Mouse (Mus musculus) cerebellum, postnatal 14 days (tissue): Measurements from ENCODE around the gene Pmf1.
"Not testable (repeated sequence)": the region's sequence is repeated elsewhere in the genome, so short reads cannot be mapped to it uniquely, and the experiment has no call there.

Experiments used
- DNase-seq, 2 experiments: peaks; one replicate each; pipeline ENCODE4 v3.0.0; 2021; ENCODE audit warnings: mixed read lengths in 2 of 2

Pmf1 gene

DNA sequence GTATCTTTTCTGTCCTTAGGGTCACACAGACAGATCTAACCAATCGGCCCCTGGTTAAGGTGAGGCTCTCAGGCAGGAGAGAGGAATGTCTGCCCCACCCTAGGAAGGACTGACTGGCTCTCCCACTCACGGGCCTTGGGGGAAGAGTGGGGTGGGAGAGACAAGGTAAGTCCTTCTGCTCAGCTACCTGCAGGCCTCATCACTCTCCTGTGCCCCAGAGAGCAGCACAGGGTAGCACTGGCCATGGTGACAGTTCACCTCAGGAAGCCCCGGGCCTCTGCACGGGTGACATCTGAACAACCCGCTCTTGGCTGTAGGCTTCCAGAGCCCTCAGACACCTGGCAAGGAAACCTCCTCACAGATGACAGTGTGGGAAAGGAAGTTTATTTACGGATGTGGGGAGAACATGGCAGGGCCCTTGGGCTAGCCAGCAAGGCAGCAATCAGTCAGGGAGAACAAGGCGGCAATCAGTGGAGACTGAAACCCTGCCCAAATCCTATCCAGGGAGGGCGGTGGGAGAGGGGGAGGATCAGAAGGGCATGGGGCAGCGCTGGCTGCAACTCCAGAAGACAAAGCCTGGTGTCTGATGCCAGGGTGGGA lies 16.3 kb downstream of the Pmf1 start:
- DNase-seq, result peak; percentile 42 to 57

DNA sequence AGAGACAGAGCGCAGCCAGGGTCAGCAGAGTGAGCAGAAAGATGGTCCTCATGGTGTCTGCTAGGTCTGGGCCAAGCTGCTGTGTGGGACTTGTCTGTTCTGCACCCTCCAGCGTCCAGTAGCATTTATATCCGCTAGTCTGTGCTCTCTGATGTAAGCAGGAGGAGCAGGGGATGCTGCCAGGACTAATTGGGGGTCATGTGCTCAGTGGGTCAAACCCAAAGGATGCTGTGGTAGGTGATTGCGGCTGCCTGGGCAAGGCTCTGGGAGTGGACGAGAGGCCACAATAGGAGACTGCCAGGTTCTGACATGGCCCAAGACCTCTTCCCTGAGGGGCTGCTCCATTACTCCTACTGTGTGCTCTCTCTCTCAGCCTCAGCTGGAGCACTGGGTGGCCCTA lies 25.8 kb downstream of the Pmf1 start, which contains the start of gene Bglap:
TSS of gene Bglap (minus strand) at position 101 of the 400 bp plus-strand sequence.
- no peak for DNase-seq

DNA sequence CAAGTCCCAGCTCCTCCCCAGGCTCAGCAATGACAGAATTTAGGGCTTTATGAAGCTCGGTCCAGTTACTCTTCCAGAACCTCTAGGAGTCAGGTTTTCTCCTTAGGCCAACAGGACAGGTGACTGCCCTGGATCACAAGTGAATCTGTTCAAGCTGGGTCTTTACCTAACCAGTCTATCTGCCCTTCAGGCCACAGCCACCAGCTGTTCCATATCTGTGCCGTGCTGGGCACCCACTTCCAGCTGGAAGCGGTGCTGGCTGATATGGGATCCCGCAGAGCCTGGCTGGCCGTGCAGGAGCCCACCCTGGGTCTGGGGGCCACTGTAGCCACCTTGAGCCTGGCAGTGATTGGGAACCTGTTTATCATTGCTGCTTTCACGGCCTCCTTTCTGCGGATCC lies 27.7 kb downstream of the Pmf1 start:
- not testable (repeated sequence) for DNase-seq

DNA sequence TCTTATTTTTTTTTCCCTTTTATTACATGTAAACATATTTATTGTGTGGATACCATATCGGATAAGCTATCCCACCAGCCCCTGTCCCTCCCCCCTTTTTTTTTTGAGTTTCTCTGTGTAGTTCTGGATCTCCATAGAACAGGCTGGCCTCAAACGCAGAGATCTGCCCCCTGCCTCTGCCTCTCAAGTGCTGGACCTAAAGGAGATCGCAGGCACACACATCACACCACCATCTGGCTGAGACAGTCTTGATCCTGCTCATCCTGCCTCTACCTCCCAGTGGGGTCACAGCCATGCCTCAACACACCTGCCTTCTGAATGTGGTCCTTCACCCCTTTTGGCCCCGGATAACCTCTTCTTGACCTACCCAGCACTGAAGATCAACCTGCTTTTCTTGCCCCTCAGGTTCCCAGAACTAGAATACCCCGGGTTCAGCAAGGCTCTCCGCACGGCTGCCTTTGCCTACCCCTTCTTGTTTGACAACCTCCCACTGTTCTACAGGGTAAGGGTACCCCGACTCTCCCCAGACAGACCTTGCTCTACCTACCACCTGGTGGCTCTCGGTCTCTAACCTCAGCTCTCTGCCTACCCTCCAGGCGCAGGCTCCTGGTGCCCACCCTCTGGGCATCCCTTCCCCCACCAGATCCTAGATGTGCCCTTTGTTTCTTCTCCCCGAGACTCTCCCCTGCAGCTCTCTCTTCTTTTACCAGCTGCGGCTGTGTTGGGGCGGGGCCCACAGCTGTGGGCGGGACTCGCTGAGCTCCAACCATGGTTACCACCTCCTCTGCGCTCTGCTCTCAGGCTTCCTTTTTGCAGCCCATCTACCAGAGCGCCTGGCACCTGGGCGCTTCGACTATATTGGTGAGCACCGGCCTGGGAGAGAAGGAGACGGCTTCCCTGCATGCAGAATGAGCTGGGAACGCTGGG lies 28.5 kb downstream of the Pmf1 start:
- DNase-seq, result not testable (repeated sequence)

DNA sequence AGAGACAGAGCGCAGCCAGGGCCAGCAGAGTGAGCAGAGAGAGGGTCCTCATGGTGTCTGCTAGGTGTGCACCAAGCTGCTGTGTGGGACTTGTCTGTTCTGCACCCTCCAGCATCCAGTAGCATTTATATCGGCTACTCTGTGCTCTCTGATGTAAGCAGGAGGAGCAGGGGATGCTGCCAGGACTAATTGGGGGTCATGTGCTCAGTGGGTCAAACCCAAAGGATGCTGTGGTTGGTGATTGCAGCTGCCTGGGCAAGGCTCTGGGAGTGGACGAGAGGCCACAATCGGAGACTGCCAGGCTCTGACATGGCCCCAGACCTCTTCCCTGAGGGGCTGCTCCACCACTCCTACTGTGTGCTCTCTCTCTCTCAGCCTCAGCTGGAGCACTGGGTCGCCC lies 31.5 kb downstream of the Pmf1 start, which contains the start of gene Bglap2:
TSS of gene Bglap2 (minus strand) at position 101 of the 400 bp plus-strand sequence.
- DNase-seq, result not testable (repeated sequence)

DNA sequence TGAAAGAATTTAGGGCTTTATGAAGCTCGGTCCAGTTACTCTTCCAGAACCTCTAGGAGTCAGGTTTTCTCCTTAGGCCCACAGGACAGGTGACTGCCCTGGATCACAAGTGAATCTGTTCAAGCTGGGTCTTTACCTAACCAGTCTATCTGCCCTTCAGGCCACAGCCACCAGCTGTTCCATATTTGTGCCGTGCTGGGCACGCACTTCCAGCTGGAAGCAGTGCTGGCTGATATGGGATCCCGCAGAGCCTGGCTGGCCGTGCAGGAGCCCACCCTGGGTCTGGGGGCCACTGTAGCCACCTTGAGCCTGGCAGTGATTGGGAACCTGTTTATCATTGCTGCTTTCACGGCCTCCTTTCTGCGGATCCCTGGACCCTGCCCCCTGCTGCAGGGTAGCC lies 33.5 kb downstream of the Pmf1 start:
- DNase-seq, result not testable (repeated sequence)

DNA sequence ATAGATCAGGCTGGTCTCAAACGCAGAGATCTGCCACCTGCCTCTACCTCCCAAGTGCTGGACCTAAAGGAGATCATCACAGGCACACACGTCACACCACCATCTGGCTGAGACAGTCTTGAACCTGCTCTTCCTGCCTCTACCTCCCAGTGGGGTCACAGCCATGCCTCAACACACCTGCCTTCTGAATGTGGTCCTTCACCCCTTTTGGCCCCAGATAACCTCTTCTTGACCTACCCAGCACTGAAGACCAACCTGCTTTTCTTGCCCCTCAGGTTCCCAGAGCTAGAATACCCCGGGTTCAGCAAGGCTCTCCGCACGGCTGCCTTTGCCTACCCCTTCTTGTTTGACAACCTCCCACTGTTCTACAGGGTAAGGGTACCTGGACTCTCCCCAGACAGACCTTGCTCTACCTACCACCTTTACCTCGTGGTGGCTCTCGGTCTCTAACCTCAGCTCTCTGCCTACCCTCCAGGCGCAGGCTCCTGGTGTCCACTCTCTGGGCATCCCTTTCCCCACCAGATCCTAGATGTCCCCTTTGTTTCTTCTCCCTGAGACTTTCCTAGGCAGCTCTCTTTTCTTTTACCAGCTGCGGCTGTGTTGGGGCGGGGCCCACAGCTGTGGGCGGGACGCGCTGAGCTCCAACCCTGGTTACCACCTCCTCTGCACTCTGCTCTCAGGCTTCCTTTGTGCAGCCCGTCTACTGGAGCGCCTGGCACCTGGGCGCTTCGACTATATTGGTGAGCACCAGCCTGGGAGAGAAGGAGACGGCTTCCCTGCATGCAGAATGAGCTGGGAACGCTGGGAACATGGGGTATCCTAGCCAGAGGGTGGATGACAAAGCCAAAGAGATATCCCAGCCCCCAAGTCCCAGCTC lies 34.1 kb downstream of the Pmf1 start:
- DNase-seq, result not testable (repeated sequence)

DNA sequence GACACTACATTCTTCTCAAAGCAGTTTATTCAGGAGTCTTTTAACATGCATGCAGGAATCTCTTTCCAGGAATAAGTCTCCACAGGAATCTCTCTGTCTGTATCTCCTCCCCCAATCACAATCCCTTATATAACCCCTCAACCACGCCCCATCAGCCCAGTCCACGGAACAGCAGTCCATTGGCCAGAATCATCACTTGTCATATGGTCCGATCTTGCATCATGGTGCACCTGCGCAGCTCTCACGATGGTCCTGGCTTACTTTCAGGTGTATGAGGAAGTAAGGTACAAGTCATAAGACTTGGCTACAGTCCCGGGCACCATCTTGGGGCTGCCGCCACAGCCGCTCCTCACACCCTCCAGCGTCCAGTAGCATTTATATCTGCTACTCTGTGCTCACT lies 37.5 kb downstream of the Pmf1 start, which contains the start of gene Bglap3:
TSS of gene Bglap3 (minus strand) at position 101 of the 400 bp plus-strand sequence.
- DNase-seq, result not testable (repeated sequence)

DNA sequence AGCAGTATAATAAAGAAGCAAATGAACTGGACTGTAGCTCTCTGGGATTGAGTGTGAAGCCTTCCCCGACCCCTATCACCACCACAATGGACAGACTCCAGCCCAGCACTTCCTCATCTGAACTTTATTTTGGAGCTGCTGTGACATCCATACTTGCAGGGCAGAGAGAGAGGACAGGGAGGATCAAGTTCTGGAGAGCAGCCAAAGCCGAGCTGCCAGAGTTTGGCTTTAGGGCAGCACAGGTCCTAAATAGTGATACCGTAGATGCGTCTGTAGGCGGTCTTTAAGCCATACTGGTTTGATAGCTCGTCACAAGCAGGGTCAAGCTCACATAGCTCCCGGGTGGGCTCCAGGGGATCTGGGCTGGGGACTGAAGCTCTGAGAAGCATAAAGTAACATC lies 41.6 kb downstream of the Pmf1 start:
- DNase-seq, result peak in 1 of 2 experiments; percentile 20

DNA sequence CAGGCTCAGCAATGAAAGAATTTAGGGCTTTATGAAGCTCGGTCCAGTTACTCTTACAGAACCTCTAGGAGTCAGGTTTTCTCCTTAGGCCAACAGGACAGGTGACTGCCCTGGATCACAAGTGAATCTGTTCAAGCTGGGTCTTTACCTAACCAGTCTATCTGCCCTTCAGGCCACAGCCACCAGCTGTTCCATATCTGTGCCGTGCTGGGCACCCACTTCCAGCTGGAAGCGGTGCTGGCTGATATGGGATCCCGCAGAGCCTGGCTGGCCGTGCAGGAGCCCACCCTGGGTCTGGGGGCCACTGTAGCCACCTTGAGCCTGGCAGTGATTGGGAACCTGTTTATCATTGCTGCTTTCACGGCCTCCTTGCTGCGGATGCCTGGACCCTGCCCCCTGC lies 42.6 kb downstream of the Pmf1 start:
- not testable (repeated sequence) for DNase-seq

DNA sequence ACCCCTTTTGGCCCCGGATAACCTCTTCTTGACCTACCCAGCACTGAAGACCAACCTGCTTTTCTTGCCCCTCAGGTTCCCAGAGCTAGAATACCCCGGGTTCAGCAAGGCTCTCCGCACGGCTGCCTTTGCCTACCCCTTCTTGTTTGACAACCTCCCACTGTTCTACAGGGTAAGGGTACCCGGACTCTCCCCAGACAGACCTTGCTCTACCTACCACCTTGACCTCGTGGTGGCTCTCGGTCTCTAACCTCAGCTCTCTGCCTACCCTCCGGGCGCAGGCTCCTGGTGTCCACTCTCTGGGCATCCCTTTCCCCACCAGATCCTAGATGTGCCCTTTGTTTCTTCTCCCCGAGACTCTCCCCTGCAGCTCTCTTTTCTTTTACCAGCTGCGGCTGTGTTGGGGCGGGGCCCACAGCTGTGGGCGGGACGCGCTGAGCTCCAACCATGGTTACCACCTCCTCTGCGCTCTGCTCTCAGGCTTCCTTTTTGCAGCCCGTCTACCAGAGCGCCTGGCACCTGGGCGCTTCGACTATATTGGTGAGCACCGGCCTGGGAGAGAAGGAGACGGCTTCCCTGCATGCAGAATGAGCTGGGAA lies 43.2 kb downstream of the Pmf1 start:
- DNase-seq, result not testable (repeated sequence)

DNA sequence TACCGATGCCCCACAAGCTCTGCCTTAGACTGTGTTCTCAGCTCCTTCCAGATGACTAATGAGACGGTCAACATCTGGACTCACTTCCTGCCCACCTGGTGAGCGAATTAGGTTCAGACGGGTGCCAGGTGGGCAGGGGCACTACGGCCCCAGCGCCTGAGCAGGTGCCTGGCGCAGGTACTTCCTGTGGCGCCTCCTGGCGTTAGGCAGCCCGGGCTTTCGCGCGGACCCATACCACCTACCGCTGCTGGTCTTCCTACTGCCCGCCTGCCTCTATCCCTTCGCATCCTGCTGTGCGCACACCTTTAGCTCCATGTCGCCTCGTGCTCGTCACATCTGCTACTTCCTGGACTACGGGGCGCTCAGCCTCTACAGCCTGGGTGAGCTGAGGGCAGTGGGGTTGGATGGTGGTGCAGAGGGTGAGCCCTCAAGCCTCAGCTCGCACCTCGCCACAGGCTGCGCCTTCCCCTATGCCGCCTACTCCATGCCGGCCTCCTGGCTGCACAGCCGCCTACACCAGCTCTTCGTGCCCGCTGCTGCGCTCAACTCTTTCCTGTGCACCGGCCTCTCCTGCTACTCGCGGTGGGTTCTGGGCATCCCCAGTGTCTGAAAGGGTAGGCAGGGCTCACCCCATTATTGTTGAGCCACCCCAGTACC lies 44.3 kb downstream of the Pmf1 start:
- DNase-seq, result no peak

DNA sequence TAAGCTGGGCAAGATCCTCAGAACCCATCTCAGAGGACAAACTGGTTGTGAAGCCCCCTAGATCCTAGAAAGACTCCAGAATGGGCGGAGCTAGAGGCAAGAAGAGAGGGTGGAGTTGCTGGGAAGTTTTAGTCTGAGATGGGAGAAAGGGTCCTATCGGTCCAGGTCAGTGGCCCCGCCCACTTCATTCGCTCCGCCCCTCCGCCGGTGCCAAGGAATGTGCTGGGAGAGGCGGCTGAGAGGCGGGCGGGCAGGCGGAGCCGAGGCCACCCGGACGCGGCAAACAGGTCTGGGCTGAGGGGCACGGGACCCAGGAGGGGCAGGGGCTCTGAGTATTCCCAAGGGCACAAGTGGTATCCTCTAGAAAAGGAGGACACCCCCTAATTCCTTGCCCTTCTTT lies 45.8 kb downstream of the Pmf1 start, which contains the start of gene Paqr6:
TSS of gene Paqr6 (plus strand) at position 248 of the 400 bp plus-strand sequence.
- peak; percentile 33 to 57 for DNase-seq

DNA sequence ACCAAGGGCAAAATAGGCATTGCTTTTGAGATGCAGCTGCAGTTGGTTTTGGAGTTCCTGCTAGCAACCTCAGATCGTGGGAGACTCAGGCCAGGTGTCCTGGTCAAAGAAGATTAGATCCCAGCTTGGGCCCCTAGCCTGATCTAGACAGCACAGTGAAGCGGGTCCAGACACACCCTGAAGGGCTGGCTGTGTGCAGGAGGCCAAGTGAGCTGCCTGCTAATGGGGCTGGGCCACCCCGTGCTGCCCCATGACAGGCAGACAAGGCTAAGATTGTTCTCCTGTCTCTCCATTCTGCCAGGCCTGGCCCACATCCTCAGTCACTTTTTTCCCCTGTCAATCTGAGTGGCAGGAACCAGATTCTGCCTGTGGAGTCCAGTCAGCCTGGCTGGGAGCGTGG lies 46.4 kb downstream of the Pmf1 start:
- peak in 1 of 2 experiments; percentile 12 for DNase-seq

DNA sequence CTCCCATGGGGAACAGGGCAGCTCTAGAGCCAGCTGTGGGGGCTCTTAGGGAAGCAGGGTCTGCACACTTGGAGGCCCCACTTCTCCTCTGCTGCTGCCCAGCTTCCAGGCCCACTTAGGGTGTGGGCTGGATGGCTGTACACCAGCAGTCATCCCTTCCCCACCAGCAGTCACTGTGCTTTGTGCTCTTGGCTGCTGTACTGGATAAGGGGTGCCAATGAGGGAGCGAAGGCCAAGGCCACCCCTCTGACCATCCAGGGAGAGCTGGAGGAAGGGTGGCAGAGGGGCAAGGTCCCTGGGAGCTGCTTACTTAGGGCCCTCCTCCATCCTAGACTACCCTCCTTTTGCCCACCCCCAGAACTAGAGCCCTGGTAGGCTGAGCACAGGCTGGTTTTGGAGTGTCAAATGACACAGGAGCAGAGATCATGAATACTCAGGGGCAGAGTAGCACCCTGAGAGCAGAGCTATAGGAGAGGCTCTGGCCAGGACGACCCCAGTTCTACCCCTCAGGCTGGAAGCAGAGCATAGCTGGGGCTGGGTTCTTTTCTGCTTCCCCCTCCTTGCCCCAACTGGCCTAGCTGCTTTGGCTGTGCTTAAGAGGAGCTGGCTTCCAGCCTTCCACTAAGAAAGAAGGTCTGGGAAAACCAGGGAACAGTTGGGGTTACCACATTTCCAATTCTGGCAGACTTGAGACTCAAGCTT lies 48.4 kb downstream of the Pmf1 start:
- DNase-seq, result peak in 1 of 2 experiments; percentile 25

DNA sequence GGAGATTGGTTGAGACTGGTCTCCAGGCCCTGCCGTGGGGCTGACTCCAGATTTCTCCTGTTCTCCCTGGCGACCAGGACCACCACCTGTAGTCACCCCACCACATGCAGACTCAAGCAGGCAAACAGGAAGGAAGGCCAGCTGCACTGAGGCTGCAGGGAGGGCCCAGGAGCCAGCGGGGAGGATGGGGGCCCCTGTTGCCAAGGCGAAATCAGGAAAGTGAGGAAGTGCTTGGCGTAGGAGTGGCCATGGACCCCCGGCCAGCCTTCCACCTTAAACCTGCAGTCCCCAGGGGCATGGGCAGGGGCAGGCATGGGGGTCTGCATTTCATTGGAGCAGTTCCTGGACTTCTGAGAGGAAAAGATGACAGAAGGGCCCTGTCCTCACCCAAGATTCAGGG lies 49.0 kb downstream of the Pmf1 start:
- DNase-seq, result peak in 1 of 2 experiments; percentile 7

DNA sequence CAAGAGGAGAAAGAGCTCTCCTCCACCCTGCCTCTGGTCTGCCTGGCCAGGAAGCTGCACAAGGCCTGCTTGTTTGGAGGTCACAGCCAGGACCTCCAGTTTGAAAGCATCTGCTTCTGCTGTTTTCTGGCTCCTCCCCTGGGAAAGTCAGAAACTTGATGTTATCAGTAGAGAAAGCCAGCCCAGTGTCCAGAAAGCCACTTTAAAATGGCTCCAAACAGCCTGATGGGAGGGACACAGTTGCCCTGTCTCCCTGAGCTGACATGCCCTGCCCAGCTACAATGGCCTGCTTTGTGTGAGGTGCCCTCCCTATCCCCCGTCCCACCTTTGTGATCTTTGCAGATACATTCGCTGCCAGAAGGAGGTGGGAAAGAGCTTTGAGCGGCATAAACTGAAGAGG lies 50.1 kb downstream of the Pmf1 start:
- DNase-seq, result no peak

DNA sequence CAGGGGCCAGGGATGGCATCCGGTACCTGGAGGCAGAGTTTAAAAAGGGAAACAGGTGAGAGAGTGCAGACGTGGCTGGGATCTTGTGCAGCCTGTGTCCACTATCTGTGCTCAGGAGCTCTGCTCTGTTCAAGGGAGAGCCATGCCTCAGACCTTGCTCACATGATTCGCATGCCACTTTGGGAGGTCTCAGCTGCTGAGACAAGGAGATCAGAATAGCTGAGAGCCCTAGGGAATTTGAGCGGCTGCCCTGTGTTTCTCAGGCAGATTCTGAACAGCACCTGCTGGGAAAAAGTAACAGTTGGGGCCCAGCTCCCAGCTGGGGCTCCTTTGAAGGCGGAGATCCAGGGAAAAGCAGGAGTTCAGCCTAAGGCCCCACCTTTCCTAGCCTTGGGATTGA lies 50.5 kb downstream of the Pmf1 start:
- DNase-seq, result no peak

DNA sequence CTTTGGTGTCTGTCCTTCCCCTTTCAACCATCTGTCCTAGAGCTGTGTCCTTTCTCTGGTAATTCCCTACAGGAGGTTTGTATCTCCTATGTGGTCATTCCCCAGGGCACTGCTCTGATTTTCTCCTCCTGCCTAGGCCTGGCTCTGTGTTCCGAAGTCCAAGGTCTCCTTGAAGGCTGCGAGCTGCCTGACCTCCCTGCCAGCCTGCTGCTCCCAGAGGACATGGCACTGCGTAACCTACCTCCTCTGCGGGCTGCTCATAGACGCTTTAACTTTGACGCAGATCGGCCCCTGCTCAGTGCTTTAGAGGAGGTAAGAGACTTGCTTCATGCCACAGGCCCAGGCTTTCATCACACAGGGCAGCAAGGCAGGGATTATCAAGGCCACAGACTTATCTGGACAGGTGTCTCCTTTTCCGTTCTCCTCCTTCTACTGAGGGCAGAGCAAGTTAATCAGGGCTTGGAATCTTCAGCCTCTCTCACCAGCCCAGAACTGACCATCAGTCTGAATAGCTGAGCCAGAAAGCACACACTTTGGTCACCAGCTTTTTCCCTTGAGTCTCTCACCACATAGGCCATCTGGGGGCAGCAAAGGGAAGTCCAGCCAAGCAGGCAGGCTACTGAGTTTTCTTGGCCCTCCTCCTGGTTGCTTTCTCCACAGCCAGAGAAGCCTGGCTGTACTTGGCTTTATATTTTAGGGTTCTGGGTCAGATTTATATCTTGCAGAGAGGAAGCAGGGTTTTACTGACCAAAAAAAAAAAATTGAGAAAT lies 55.5 kb downstream of the Pmf1 start:
- DNase-seq, result peak in 1 of 2 experiments; percentile 33

DNA sequence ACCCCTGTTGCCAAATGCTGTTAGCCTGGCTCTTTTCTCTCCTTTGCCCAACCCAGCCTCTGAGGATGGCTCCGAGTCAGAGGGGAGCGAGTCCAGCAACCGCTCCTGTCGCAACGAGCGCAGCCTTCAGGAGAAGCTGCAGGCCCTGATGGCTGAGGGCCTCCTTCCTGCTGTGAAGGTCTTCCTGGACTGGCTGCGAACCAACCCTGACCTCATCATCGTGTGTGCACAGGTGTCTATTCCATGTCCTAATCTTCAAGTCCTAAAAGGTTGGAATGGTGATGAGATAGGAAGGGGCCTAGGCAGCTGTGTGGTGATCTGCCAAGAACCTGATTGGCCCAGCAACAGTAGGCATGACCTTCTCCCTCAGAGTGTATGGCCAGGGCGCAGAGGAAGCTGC lies 57.2 kb downstream of the Pmf1 start:
- DNase-seq, result peak; percentile 34 to 53
